Mouse (Mus musculus) testis, postnatal 10 days (tissue): ENCODE results near the gene Hist1h2bf.

Source experiments
- DNase-seq: peaks from one replicate; pipeline ENCODE4 v3.0.0; 2021; ENCODE audit warnings: low spot score

Gene Hist1h2bf

DNA sequence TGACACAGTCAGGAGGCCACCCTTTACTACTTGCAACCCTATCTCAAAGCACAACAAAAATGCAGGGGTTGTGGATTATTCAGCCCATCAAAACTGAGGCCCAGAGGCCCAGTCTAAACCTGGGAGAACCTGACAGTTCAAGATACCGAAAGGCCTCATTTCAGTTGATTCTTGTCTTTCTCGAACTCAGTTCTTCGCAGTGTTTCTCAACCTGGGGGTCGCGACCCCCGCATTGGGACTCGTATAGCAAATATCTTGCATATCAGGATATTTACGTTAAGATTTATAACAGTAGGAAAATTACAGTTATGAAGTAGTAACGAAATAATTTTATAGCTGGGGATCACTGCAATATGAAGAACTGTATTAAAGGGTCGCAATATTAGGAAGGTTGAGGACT lies 48.1 kb downstream of the Hist1h2bf start:
- no peak for DNase-seq

DNA sequence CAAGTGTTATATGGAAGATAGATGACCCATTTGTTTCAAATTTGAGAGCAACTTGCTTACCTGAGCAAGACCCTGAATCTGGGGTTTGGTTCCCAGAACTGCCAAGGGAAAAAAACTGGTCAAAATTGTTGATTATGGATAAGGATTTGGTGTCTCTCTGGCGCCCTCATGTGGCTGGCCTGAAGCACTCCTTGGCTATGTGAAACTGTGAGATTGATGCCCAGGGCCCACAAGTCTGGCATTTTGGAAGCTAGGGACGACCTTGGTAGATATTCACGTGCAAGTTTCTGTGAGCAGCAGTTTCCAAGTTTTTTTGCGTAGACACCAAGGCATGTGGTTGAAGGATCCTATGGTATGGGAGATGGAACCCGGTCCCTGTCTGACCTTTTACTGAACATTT lies 49.3 kb downstream of the Hist1h2bf start:
- peak; percentile 88 for DNase-seq

DNA sequence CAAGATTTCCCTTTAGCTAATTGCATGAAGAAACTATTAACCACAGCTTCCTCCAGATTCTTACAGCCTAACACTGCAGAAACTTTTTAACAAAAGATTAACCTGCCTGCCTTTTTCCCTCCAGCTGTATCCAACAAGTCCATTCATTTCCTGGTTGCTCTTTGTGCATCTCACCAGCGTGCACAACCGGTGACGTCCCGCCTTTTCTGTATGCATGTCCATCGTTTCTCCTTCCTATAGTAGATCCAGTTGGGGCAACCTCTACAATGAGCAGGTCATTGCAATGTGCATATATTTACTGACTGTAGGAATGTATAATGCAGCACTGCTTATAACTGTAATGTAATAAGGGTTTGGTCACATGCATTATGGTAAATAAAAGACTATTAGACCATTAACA lies 50.0 kb downstream of the Hist1h2bf start:
- DNase-seq, result no peak
